Mouse (Mus musculus) spleen, postnatal 4 days (tissue): ENCODE results near the gene Ppp1r11.

Experiments
- DNase-seq, 2 experiments: peaks; one replicate each; pipeline ENCODE4 v3.0.0; 2022; ENCODE audit warnings: low spot score in 2 of 2

Ppp1r11 gene

GRCm38 (mm10) chr17:36915076-36915475, 36.5 kb downstream of the Ppp1r11 start:
- peak; percentile 51 to 87 for DNase-seq

GRCm38 (mm10) chr17:36914108-36914507, 37.4 kb downstream of the Ppp1r11 start:
- DNase-seq = peak; percentile 68 to 88

- no peak for DNase-seq
Measured at GRCm38 (mm10) chr17:36912031-36912430, 39.5 kb downstream of the Ppp1r11 start.

GRCm38 (mm10) chr17:36909802-36910201, 41.7 kb downstream of the Ppp1r11 start:
- no peak for DNase-seq

- DNase-seq = no peak
Measured at GRCm38 (mm10) chr17:36908235-36908634, 43.3 kb downstream of the Ppp1r11 start.

- no peak for DNase-seq
Measured at GRCm38 (mm10) chr17:36903651-36904050, 47.9 kb downstream of the Ppp1r11 start.

GRCm38 (mm10) chr17:36900691-36901090, 50.9 kb downstream of the Ppp1r11 start:
- no peak for DNase-seq

GRCm38 (mm10) chr17:36900001-36900400, 51.5 kb downstream of the Ppp1r11 start:
- DNase-seq = no peak

GRCm38 (mm10) chr17:36899376-36899775, 52.2 kb downstream of the Ppp1r11 start:
- no peak for DNase-seq
